Mouse (Mus musculus) kidney, embryonic 14.5 days (tissue): ENCODE data around the gene Gm45799. TPM values are rescaled to one million over a fixed set of nuclear protein-coding genes. Genes with fewer than 3 reads are reported as not detected.

ENCODE experiments used
- ATAC-seq: fragments of 200-750 bp; cut with Nextera tagmentation; 2 replicates; pipeline ENCODE4 v1.8.0; 2017; ENCODE audit warnings: moderate number of reproducible peaks, mild to moderate bottlenecking, moderate TSS enrichment, moderate library complexity; ENCODE audit not compliant: low FRiP score, low TSS enrichment
- H3K27ac ChIP-seq: fragments of 300-500 bp; sonication (generic); 2 replicates; pipeline ENCODE4 v1.5.1; 2014; ENCODE audit warnings: low read depth, mild to moderate bottlenecking, low read length, moderate library complexity, mixed read lengths
- H3K27me3 ChIP-seq: fragments of 300-500 bp; sonication (generic); 2 replicates; pipeline ENCODE4 v1.6.1; 2014; ENCODE audit warnings: mild to moderate bottlenecking, low read length; ENCODE audit not compliant: control insufficient read depth, insufficient read depth
- H3K36me3 ChIP-seq: fragments of 300-500 bp; sonication (generic); 2 replicates; pipeline ENCODE4 v1.6.1; 2014; ENCODE audit warnings: low read length, mixed read lengths; ENCODE audit not compliant: control insufficient read depth, insufficient read depth
- H3K4me1 ChIP-seq: fragments of 300-500 bp; sonication (generic); 2 replicates; pipeline ENCODE4 v1.6.1; 2014; ENCODE audit warnings: low read length, mixed read lengths; ENCODE audit not compliant: control insufficient read depth, insufficient read depth
- H3K4me2 ChIP-seq: fragments of 300-500 bp; sonication (generic); replicated peaks from 2 replicates; pipeline ENCODE4 v1.6.1; 2014; ENCODE audit warnings: low read depth, mild to moderate bottlenecking, low read length
- H3K4me3 ChIP-seq: fragments of 300-500 bp; sonication (generic); 2 replicates; pipeline ENCODE4 v1.5.1; 2014; ENCODE audit warnings: mild to moderate bottlenecking, low read length
- H3K9ac ChIP-seq: fragments of 300-500 bp; sonication (generic); 2 replicates; pipeline ENCODE4 v1.6.1; 2014; ENCODE audit warnings: low read depth, mild to moderate bottlenecking, low read length, moderate library complexity
- H3K9me3 ChIP-seq: fragments of 300-500 bp; sonication (generic); 2 replicates; pipeline ENCODE4 v1.6.1; 2016; ENCODE audit warnings: low read length; ENCODE audit not compliant: control insufficient read depth
- WGBS: fragments of 180-500 bp; shearing (Covaris S2); extraction: QIAGEN DNeasy Blood & Tissue Kit; methylation state at CpG from one replicate; pipeline ENCODE4 v1.1.7; 2014; 5-methylcytosine and 5-hydroxymethylcytosine counted together
- polyA plus RNA-seq: library from polyadenylated mRNA; unstranded; fragments of >200 nt; fragmentation: Nextera tagmentation; extraction: Ambion mirVana; gene quantifications from 2 replicates; pipeline ENCODE4 v1.2.1, GENCODE M21; 2014

Gm45799 gene
- polyA plus RNA-seq, 1 experiment from 2014 or later: 23.4 TPM

DNA sequence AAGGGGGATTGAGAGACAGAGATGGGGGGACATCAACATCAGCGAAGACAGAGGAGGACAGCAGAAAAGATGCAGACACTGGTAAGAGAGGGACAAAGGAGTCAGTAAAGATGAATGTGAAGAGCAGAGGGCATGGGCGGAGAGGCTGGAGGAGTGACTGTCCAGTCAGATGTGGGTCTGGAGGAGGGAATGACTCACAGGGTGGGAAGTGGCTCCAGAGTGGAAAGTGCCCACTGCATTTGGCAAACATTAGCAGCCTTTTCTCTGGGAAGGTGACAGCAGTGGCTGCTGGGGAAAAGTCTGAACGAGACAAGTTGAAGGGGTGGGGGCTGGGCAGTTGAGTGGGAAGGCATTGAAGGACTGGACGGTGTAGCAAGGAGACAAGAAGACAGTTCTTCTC lies 19.3 kb upstream of the Gm45799 start:
- no peak overlapping the region for H3K4me2 ChIP-seq
- H3K4me3 ChIP-seq: no peak overlapping the region
- no peak for ATAC-seq
- H3K9ac ChIP-seq: no peak overlapping the region
- no peak overlapping the region for H3K27ac ChIP-seq
- H3K9me3 ChIP-seq: no peaks in the 10 kb centered on the region
- WGBS: 77% methylated on average over 4 of the region's 4 CpGs
- H3K4me1 ChIP-seq: no peaks in the 10 kb centered on the region
- H3K27me3 ChIP-seq: no peaks in the 10 kb centered on the region
- H3K36me3 ChIP-seq: peaks cover 56% of the 10 kb centered on the region

GRCm38 (mm10) chr7:105621646-105622292 lies 18.6 kb upstream of the Gm45799 start:
- no peak overlapping the region for H3K4me2 ChIP-seq
- H3K27ac ChIP-seq: no peak overlapping the region
- no peaks in the 10 kb centered on the region for H3K27me3 ChIP-seq
- H3K36me3 ChIP-seq: peaks cover 49% of the 10 kb centered on the region
- H3K4me3 ChIP-seq: no peak overlapping the region
- ATAC-seq: no peak
- no peaks in the 10 kb centered on the region for H3K4me1 ChIP-seq
- 80% methylated on average over 8 of the region's 8 CpGs for WGBS
- no peak overlapping the region for H3K9ac ChIP-seq
- H3K9me3 ChIP-seq: no peaks in the 10 kb centered on the region

DNA sequence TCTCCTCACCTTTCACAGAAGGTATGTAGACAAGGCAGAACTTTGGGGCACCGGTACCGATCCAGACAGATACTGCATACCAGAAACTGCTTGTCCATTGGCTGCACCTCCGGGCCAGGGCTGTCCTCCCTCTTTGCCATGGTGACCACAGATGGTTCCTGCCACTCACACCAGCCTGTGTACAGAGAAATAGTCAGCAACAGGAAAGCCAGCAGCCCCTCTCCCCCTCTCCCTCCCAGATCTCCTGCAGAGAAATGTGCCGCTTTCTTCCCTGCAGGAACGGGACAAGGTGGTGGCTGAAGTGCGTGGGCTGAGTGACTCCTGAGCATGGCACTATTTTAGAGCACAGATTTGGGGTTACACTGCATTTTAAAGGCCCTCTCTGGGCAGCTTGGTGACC lies 15.0 kb upstream of the Gm45799 start:
- Histone ChIP-seq H3K27me3 (no peaks in the 10 kb centered on the region), H3K27ac (no peak overlapping the region), H3K36me3 (peaks cover 25% of the 10 kb centered on the region), H3K4me3 (no peak overlapping the region), H3K4me2 (no peak overlapping the region), H3K9me3 (no peaks in the 10 kb centered on the region), H3K4me1 (no peaks in the 10 kb centered on the region), H3K9ac (no peak overlapping the region)
- ATAC-seq: no peak
- WGBS: 81% methylated on average over 6 of the region's 6 CpGs

GRCm38 (mm10) chr7:105628633-105629032 lies 11.7 kb upstream of the Gm45799 start:
- Histone ChIP-seq H3K27me3 (no peaks in the 10 kb centered on the region), H3K36me3 (peaks cover 14% of the 10 kb centered on the region), H3K4me2 (no peak overlapping the region), H3K9me3 (no peaks in the 10 kb centered on the region), H3K27ac (peak overlapping the region; percentile 38; the same call in 1 of the 2 replicates), H3K4me3 (no peak overlapping the region), H3K4me1 (no peaks in the 10 kb centered on the region), H3K9ac (no peak overlapping the region)
- 26% methylated on average over 3 of the region's 3 CpGs for WGBS
- no peak for ATAC-seq

DNA sequence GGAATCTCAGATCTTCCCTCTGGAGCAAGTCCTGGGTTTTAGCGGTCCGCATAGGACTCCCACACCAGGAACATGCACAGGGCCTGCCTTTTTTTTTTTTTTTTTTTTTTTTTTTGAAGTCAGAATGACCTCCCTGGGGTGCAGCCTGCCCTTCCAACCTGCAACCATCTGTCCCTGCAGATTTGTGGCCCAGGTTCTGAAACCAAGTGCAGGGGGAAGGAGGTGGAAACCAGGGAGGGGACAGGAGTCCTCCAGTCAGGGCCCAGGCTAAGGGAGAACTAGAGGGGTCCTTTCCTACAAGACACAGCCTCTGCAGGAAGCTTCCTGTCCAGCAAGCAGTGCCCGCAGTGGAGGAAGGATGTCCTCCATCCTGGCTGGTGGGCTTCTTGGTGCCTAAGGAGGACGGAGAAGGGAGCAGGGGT lies 7.8 kb upstream of the Gm45799 start:
- 17% methylated on average over 4 of the region's 4 CpGs for WGBS
- peaks cover 19% of the 10 kb centered on the region for H3K36me3 ChIP-seq
- no peaks in the 10 kb centered on the region for H3K27me3 ChIP-seq
- no peak overlapping the region for H3K27ac ChIP-seq
- peak overlapping the region; percentile 77 for H3K9ac ChIP-seq
- ATAC-seq: no peak
- no peaks in the 10 kb centered on the region for H3K9me3 ChIP-seq
- H3K4me1 ChIP-seq: 0 out of 2 replicates have a peak, but pooled peaks cover 3% of the 10 kb centered on the region
- peak overlapping the region; percentile 81 for H3K4me3 ChIP-seq
- peak overlapping the region; percentile 77 for H3K4me2 ChIP-seq

- WGBS: under 1% methylated on average over 62 of the region's 71 CpGs
- H3K4me3 ChIP-seq: peak within 1 kb of the TSS; percentile 81
- H3K9me3 ChIP-seq: no peaks in the 10 kb centered on the region
- 0 out of 2 replicates have a peak, but pooled peaks cover 3% of the 10 kb centered on the region for H3K4me1 ChIP-seq
- H3K4me2 ChIP-seq: peak within 1 kb of the TSS; percentile 77
- H3K36me3 ChIP-seq: peaks cover 26% of the 10 kb centered on the region
- H3K27ac ChIP-seq: peak within 1 kb of the TSS; percentile 26; the same call in 1 of the 2 replicates
- peak within 1 kb of the TSS; percentile 77 for H3K9ac ChIP-seq
- peak; percentile 95 for ATAC-seq
- H3K27me3 ChIP-seq: no peaks in the 10 kb centered on the region
Observed at GRCm38 (mm10) chr7:105633127-105633800, 7.1 kb upstream of the Gm45799 start, which contains the start of gene Trim3. Gene Trim3 (minus strand): TSS chr7:105633571.

- Histone ChIP-seq H3K4me3 (peak overlapping the region; percentile 81), H3K36me3 (peaks cover 31% of the 10 kb centered on the region), H3K27me3 (no peaks in the 10 kb centered on the region), H3K27ac (peak overlapping the region; percentile 26; the same call in 1 of the 2 replicates), H3K4me1 (0 out of 2 replicates have a peak, but pooled peaks cover 3% of the 10 kb centered on the region), H3K9ac (peak overlapping the region; percentile 77), H3K9me3 (no peaks in the 10 kb centered on the region), H3K4me2 (peak overlapping the region; percentile 77)
- WGBS: 3% methylated on average over 10 of the region's 10 CpGs
- no peak for ATAC-seq
Observed at GRCm38 (mm10) chr7:105633801-105634135, 6.6 kb upstream of the Gm45799 start.

DNA sequence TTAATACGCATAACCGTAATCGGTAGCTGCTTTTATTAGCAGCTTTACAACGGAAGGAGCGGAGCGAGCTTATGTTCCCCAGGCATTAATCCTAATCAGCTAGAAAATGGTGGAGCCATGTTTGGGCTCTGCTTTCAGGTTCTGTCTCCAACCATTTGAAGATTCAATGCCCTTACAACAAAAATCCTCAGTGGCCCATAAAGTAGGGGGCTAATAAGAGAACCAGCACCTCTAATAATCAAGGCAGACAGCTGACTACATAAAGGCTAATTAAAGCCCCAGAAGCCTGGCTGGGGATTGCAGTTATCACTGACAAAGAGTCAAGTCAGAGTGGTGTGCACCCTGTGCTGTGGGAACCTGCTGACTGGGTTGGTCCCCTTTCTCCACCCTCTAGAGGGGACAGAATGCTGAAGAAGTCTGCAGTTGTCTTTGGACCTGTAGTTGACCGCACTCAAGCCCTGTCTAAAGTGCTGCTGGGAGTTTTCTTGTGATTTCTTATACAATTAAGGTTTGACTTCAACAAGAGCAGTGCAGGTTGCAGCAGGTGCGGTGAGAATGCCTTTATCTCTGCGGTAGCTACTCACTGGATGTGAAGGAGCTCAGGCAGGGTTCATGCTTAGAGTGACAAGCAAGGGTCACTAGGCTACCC lies 6.0 kb upstream of the Gm45799 start:
- H3K27ac ChIP-seq: 0 out of 2 replicates have a peak overlapping the region, but pooled peaks have one; percentile 26

More for the DNA sequence above, 6.0 kb upstream of the Gm45799 start:
- peaks cover 33% of the 10 kb centered on the region for H3K36me3 ChIP-seq
- H3K9ac ChIP-seq: no peak overlapping the region
- H3K4me3 ChIP-seq: peak overlapping the region; percentile 81
- WGBS: 60% methylated on average over 9 of the region's 9 CpGs
- peak overlapping the region; percentile 77 for H3K4me2 ChIP-seq
- H3K27me3 ChIP-seq: no peaks in the 10 kb centered on the region
- H3K9me3 ChIP-seq: no peaks in the 10 kb centered on the region
- peaks cover 8% of the 10 kb centered on the region; the same call in 1 of the 2 replicates for H3K4me1 ChIP-seq
- ATAC-seq: no peak
